Mouse (Mus musculus) olfactory bulb, adult 2 months (tissue): ENCODE results near the gene Col15a1.

Source experiments
- CTCF ChIP-seq: fragments of 200-500 bp; IDR thresholded peaks from 2 replicates; pipeline ENCODE4 v1.5.1; 2012; ENCODE audit warnings: low read depth, mild to moderate bottlenecking, low read length, moderate library complexity; ENCODE audit not compliant: insufficient read depth
- POLR2A ChIP-seq: fragments of 200-500 bp; IDR thresholded peaks from 2 replicates; pipeline ENCODE4 v1.6.1; 2012; ENCODE audit warnings: mild to moderate bottlenecking, low read depth, low read length, moderate library complexity; ENCODE audit not compliant: insufficient read depth

DNA sequence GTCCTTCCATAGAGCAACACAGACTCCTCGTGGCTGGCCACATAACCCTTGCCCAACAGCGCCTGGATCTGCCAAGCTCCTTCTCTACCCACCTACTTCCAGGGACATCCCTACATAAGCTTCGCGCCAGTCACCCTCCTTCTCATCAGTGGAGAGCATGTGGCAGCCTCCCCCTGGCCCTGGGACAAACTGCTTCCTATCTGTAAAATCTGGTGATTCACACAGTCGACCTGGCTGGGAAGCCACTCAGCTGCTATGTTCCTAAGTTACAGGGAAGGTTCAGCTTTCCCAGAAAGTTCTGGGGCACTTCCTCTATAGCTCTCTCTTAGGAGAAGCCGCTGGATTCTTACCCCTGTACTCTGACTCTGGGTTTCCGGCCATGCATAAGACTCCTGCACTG is 22.5 kb downstream of the Col15a1 start:
- TF ChIP-seq CTCF (no peak), POLR2A (no peak)
